ENCODE assay signal across 9 mouse cellular contexts in genomic region chr1:73954015-73954408, GRCm38 (mm10).
"Had no signal": no experiment of that assay in that cellular context is flagged by ENCODE, and none has a peak within 500 bp of the region (broad histone marks: within the 10 kb centered on the region; RNA-seq: fewer than 3 reads in every experiment).

No protein-coding gene starts in this region.

- H3K27me3 ChIP-seq: limb, embryonic 12.5 days had no signal

- H3K4me3 ChIP-seq: left cerebral cortex, adult 2 months; limb, embryonic 12.5 days had no signal

- DNase-seq: right cerebral cortex, adult 18-20 months; right cerebral cortex, postnatal 25 days; thymus, adult 18-20 months; thymus, postnatal 14 days had no signal

- ATAC-seq: midbrain, embryonic 16.5 days had no signal

- H3K9ac ChIP-seq: limb, embryonic 12.5 days; liver, embryonic 14.5 days had no signal

- H3K4me2 ChIP-seq: limb, embryonic 12.5 days; midbrain, embryonic 11.5 days had no signal

- H3K9me3 ChIP-seq: limb, embryonic 12.5 days had no signal

- H3K27ac ChIP-seq: left cerebral cortex, adult 2 months; liver, embryonic 14.5 days had no signal
